Mouse (Mus musculus) T-helper 2 cell (primary cell): ENCODE results near the gene Gm20388.

Experiments
- in situ Hi-C: fragments of 300-600 bp; cut with MboI, MseI; formaldehyde crosslinking; loops from one replicate; pipeline ENCODE4 v1.15.1; 2025; ENCODE audit warnings: high pct_unique_total_duplicates

Gm20388 gene

DNA sequence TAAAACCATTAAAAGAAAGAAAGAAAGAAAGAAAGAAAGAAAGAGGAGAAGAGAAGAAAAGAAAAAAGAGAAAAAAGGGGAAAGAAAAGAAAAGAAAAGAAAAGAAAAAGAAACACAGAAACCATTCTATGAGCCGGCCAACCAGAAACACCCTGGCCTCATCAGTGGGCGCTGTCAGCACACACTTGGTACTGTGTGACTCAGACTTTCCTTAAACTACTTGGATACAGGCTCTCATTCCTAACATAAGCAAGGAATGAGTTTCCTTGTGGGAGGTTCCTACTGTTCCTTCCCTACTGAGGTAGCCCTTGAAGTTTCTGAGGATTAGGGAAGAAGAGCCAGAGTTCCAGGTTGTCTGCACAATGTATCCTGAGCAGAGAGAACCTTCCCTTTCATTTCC lies 3420.7 kb downstream of the Gm20388 start:
- in situ Hi-C loops: no loop called here

DNA sequence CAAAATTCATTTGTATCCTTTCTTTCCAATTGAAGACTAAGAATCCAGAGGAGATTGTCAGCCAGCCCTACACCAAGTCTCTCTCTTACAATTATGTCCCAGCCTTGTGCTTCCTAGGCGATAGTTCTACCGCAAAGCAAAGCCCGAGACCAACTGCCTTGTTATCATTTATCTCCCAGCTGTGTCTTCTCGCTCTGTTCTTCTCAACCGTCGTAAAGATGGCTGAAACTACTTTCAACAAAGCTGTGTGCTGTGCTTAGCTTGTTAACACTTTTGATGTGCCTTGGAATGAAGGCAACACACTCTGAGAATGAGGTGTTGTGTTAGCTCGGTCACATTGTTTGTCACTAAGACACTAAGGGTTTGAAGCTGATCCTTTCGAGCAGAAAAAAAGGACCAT lies 3421.2 kb downstream of the Gm20388 start:
- in situ Hi-C loops: no loop called here

GRCm38 (mm10) chr8:123332262-123333090 lies 3421.8 kb downstream of the Gm20388 start, which contains the start of gene Spire2:
Gene Spire2 (plus strand): TSS chr8:123332713.
- in situ Hi-C loops: no loop called here

- in situ Hi-C loops: no loop called here
These were observed 3422.5 kb downstream of the Gm20388 start for GRCm38 (mm10) chr8:123333091-123333587.

DNA sequence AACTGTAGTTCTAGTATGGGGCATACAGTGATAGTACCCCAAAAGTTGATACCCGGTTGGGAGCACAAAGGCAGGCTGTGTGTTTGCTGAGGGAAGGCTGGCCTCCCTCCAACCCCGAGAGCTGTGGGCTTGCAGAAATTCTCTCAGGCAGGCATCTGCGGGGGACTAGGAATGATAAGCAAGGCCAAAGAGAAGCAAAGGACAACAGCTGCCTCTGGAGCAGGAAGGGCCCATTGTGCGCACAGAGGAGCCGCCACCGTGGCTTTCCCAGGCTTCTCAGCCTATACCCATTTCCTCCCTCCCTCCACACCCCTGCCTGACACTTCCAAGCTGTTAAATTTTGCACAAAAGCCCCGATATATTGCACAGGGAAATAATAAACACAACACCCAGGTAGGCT lies 3423.2 kb downstream of the Gm20388 start:
- in situ Hi-C loops: no loop called here

GRCm38 (mm10) chr8:123334467-123334866 lies 3423.8 kb downstream of the Gm20388 start:
- in situ Hi-C loops: no loop called here

- in situ Hi-C loops: no loop called here
These were observed 3426.8 kb downstream of the Gm20388 start for GRCm38 (mm10) chr8:123337475-123337874.

DNA sequence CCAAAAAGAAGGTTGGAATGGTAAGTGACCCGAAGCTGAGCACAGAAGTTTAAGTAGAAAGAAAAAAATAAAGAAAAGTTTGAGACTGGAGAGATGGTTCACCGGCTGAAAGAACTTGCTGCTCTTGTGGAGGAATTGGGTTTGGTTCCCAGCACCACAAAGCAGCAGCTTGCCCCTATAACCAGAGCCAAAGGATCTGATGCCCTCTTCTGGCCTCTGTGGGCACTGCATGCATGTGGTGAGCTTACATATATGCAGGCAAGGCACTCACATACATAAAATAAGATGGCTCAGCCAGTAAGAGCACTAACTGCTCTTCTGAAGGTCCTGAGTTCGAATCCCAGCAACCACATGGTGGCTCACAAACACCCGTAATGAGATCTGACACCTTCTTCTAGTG lies 3429.4 kb downstream of the Gm20388 start:
- in situ Hi-C loops: no loop called here

DNA sequence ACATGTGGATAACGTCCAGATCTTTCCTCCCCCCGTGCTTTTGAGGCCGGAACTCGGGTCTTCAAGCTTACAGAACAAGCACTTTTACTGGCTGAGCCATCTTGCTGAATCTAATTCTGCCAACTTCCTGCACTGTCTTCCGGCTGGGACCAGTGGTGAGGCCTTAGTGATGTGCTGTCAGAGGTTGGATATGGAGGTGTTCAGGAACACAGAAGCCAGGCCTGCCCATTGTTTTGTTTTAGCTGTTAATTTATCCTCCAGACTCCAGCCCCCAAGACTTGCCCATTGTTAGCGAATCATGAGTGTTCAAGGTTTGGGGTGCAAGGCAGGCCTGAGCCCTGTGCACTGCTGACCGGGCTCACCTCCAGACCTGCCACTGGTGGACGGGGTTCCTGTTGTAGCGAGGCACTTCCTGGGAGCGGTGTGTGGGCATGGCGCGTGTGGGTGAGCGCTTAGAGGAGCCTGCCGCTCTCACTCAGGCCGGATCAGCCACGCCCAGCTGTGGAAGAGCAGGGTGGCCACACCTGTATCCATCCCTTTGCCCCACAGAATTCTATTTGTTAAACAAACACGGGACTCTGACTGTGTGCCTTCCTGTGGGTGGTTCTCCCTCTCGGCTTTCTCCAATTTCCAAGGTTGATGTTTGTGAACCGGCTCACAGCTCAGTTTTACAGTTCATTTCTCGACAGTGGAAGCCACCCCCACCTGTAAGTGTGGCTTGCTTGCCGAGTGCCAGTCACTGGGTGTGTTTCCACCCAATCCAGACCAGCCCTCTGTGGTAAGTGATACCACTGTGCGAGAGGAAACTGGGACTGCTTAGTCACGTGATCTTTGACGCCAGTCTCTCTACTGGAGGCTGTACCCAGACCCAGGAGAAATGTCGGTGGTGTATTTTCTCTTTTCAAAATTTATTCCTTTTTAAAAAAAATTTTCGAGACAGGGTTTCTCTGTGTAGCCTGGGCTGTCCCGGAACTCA lies 3430.7 kb downstream of the Gm20388 start:
- in situ Hi-C loops: no loop called here

GRCm38 (mm10) chr8:123342253-123342652 lies 3431.6 kb downstream of the Gm20388 start:
- in situ Hi-C loops: no loop called here

GRCm38 (mm10) chr8:123342911-123343310 lies 3432.3 kb downstream of the Gm20388 start:
- in situ Hi-C loops: no loop called here

GRCm38 (mm10) chr8:123343422-123343821 lies 3432.8 kb downstream of the Gm20388 start:
- in situ Hi-C loops: no loop called here

DNA sequence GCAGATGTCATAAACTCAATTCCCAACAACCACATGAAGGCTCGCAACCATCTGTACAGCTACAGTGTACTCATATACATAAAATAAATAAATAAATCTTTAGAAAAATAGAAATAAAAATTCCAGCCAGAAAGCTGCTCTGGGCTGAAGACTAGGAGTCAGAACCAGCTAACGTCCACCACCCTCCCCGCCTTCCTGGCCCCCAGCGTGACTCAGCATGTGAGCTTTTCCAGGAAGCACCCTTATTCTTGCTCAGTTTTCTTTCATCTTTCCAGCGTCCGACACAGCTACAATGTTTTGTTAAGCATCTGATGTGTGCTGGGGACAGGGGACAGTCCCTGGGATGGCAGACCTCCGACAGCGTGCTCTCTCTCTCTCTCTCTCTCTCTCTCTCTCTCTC lies 3434.5 kb downstream of the Gm20388 start:
- in situ Hi-C loops: loop anchor here (5.0 kb wide), 1 partner anchor 58 kb away; no protein-coding TSS in a partner anchor

- in situ Hi-C loops: loop anchor here (5.0 kb wide), 1 partner anchor 59 kb away; no protein-coding TSS in a partner anchor
These were observed 3435.2 kb downstream of the Gm20388 start for GRCm38 (mm10) chr8:123345856-123346255.

GRCm38 (mm10) chr8:123347293-123347692 lies 3436.7 kb downstream of the Gm20388 start:
- in situ Hi-C loops: loop anchor here (5.0 kb wide), 1 partner anchor 60 kb away; no protein-coding TSS in a partner anchor

GRCm38 (mm10) chr8:123348237-123348843 lies 3437.7 kb downstream of the Gm20388 start:
- in situ Hi-C loops: loop anchor here (5.0 kb wide), 1 partner anchor 61 kb away; no protein-coding TSS in a partner anchor

DNA sequence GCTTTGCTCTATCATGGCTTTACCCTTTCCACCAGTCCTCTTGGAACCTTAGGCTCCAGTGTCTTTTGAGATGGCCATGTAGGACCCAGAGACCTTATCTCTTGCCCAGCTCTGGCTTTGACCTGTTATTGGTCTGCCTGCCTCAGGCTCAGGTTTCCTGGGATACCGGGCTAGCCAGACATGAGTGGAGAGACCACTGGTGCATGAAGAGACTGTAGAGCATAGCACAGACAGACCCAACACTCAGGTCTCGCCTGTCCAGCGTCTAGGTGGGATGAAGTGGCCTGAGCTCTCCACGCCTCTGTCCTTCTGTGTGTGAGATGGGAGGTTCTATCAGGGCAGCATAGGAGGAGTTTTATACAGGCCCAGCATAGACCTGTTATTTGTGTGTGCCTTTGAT lies 3438.4 kb downstream of the Gm20388 start:
- in situ Hi-C loops: loop anchor here (5.0 kb wide), 1 partner anchor 62 kb away; no protein-coding TSS in a partner anchor

DNA sequence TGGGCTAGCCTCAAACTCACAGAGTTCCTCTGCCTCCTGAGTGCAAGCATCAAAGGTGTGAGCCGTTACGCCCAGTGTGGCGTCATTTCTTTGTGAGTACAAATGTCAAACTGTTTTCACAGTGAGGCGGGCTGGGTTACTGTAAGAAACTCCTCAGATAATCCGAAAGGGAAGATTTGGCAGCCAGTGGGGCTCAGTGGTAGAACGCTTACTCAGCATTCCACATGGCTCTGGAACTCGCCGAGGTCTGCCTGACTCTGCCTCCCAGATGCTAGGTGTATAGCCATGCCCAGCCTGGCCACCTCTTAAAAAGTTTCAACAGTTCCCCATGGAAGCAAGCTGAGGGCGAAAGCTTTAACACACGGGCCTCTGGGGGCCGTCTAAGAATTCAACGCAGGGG lies 3441.5 kb downstream of the Gm20388 start:
- in situ Hi-C loops: no loop called here

DNA sequence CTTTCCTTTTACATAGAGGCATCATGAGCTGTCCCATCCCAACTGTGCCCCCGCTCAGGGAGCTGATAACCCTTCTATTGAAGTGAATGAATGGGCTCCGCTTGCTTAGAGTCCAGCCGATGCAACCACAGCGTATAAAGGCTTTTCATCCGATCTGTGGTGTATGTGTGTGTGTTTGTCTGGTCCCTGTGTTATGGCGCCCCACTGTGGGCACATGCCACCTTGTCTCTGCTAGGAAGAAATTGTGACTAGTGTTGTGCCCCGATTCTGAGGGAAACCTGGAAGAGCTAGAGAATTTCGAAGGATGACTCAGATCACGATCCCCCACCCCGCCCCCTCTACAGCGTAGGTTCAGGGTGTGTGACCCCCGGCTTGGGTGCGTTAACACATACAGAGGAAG lies 3442.1 kb downstream of the Gm20388 start:
- in situ Hi-C loops: no loop called here

GRCm38 (mm10) chr8:123353216-123353615 lies 3442.6 kb downstream of the Gm20388 start:
- in situ Hi-C loops: no loop called here

GRCm38 (mm10) chr8:123361082-123361739 lies 3450.6 kb downstream of the Gm20388 start:
- in situ Hi-C loops: no loop called here
